8 mouse cellular contexts compared by ENCODE assay signal in the genomic region with DNA sequence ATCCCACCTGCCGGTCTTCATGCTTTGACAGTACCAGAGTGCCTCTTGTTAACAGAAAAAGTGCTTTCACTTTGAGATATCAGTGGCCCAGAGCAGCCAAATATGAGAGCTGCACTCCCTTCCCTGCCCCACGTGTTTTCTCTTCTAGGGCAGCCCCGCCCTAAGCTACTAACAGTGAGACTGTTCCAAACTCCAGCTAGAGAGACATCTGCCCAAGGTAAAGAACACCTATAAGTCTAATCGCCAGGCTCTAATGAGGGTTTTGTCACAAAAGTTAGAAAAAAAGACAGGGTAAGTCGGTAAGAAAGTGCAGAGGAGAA. TPM values are rescaled to one million over a fixed set of nuclear protein-coding genes. Genes with fewer than 3 reads are reported as not detected.
DNase-seq lines count a peak whose midpoint lies in the region; ATAC-seq and TF ChIP-seq lines count a peak whose summit lies in the region.

No protein-coding gene starts in this region.

- no peak for ATAC-seq in heart, embryonic 12.5 days (ENCODE audit: insufficient number of reproducible peaks, low FRiP score)
- ATAC-seq in activated CD4-positive, CD25-positive, alpha-beta regulatory T cell, adult 4 months = peak; percentile 66
- ATAC-seq in hindbrain, embryonic 13.5 days (ENCODE audit: low FRiP score) = no peak
- no peak for ATAC-seq in liver, postnatal 0 days

- TF ChIP-seq CTCF in liver, postnatal 0 days (IDR thresholded peaks at IDR 0.05; ENCODE audit: low read depth) = no peak

- H3K9ac ChIP-seq in heart, embryonic 12.5 days = no peak overlapping the region; the same call in 1 of the 2 replicates
- no peak overlapping the region for H3K9ac ChIP-seq in hindbrain, embryonic 13.5 days
- H3K9ac ChIP-seq in liver, postnatal 0 days (replicated peaks) = peak overlapping the region; percentile 27; the same call in 1 of the 2 replicates

- H3K4me2 ChIP-seq in heart, embryonic 12.5 days = peak overlapping the region; percentile 92
- H3K4me2 ChIP-seq in hindbrain, embryonic 13.5 days = peak overlapping the region; percentile 57
- peak overlapping the region; percentile 64 for H3K4me2 ChIP-seq in liver, postnatal 0 days (ENCODE audit: low read depth, low read length)

- TF ChIP-seq EP300 in liver, postnatal 0 days (IDR thresholded peaks at IDR 0.05; ENCODE audit: low read depth) = no peak

- no peaks in the 10 kb centered on the region for H3K27me3 ChIP-seq in heart, embryonic 12.5 days (replicated peaks)
- H3K27me3 ChIP-seq in hindbrain, embryonic 13.5 days = no peaks in the 10 kb centered on the region
- no peaks in the 10 kb centered on the region for H3K27me3 ChIP-seq in liver, postnatal 0 days (ENCODE audit: insufficient read depth, low read length)

- H3K9me3 ChIP-seq in heart, embryonic 12.5 days (replicated peaks) = peaks cover 19% of the 10 kb centered on the region
- H3K9me3 ChIP-seq in hindbrain, embryonic 13.5 days = peaks cover 9% of the 10 kb centered on the region; the same call in 1 of the 2 replicates
- 0 out of 2 replicates have a peak, but pooled peaks cover 5% of the 10 kb centered on the region for H3K9me3 ChIP-seq in liver, postnatal 0 days (ENCODE audit: low read length)

- H3K36me3 ChIP-seq in heart, embryonic 12.5 days = no peaks in the 10 kb centered on the region
- H3K36me3 ChIP-seq in hindbrain, embryonic 13.5 days = no peaks in the 10 kb centered on the region
- H3K36me3 ChIP-seq in liver, postnatal 0 days (replicated peaks; ENCODE audit: insufficient read depth, low read length) = no peaks in the 10 kb centered on the region

- peak overlapping the region; percentile 54 for H3K4me3 ChIP-seq in heart, embryonic 12.5 days
- no peak overlapping the region for H3K4me3 ChIP-seq in hindbrain, embryonic 13.5 days
- peak overlapping the region; percentile 27 for H3K4me3 ChIP-seq in liver, postnatal 0 days (ENCODE audit: low read depth, low read length)

- 0 out of 2 replicates have a peak, but pooled peaks cover 3% of the 10 kb centered on the region for H3K4me1 ChIP-seq in heart, embryonic 12.5 days (replicated peaks)
- H3K4me1 ChIP-seq in hindbrain, embryonic 13.5 days (replicated peaks) = peaks cover 8% of the 10 kb centered on the region
- peaks cover 5% of the 10 kb centered on the region; the same call in 1 of the 2 replicates for H3K4me1 ChIP-seq in liver, postnatal 0 days (ENCODE audit: insufficient read depth)

- DNase-seq in heart, adult 11 months = no peak
- DNase-seq in liver, postnatal 0 days = no peak
- no peak for DNase-seq in left cerebral cortex, adult 18-20 months (ENCODE audit: low spot score in 2 of 2)
- DNase-seq in adrenal gland, postnatal 14 days = no peak
- no peak for DNase-seq in kidney, postnatal 4 days

- H3K27ac ChIP-seq in heart, embryonic 12.5 days (ENCODE audit: poor library complexity, severe bottlenecking) = no peak overlapping the region
- H3K27ac ChIP-seq in hindbrain, embryonic 13.5 days = no peak overlapping the region
- no peak overlapping the region for H3K27ac ChIP-seq in liver, postnatal 0 days (ENCODE audit: low read depth)

- WGBS in heart, embryonic 12.5 days = 36% methylated on average over 5 of the region's 5 CpGs
- WGBS in hindbrain, embryonic 13.5 days = 51% methylated on average over 5 of the region's 5 CpGs
- 44% methylated on average over 5 of the region's 5 CpGs for WGBS in liver, postnatal 0 days (ENCODE audit: insufficient replicate concordance)

RNA-seq across cellular contexts. Expression of a gene that starts 19.7 kb away (rescaled TPM):
- not detected in 2 replicates for polyA plus RNA-seq in heart, embryonic 12.5 days (2016; fragmentation: Nextera tagmentation; extraction: Ambion mirVana)
- polyA plus RNA-seq in activated CD4-positive, CD25-positive, alpha-beta regulatory T cell, adult 4 months (2017; shearing (Covaris generic)) = not detected
- polyA plus RNA-seq in hindbrain, embryonic 13.5 days (2015; fragmentation: Nextera tagmentation; extraction: Ambion mirVana) = not detected in 2 replicates
- polyA plus RNA-seq in liver, postnatal 0 days (2015; fragmentation: Nextera tagmentation; extraction: Ambion mirVana) = not detected in 2 replicates
- total RNA-seq in left cerebral cortex, adult 18-20 months (2021) = not detected
- total RNA-seq in adrenal gland, postnatal 14 days (2021) = not detected in 2 replicates

RNA-seq across cellular contexts. Expression of a gene that starts 27.2 kb away (rescaled TPM):
- polyA plus RNA-seq in heart, embryonic 12.5 days (2016; fragmentation: Nextera tagmentation; extraction: Ambion mirVana) = 3.9 and 4.3 TPM in 2 replicates
- polyA plus RNA-seq in activated CD4-positive, CD25-positive, alpha-beta regulatory T cell, adult 4 months (2017; shearing (Covaris generic)) = 10 to 100 TPM; 10.9 to 13.3 TPM
- polyA plus RNA-seq in hindbrain, embryonic 13.5 days (2015; fragmentation: Nextera tagmentation; extraction: Ambion mirVana) = 3.1 and 4.2 TPM in 2 replicates
- polyA plus RNA-seq in liver, postnatal 0 days (2015; fragmentation: Nextera tagmentation; extraction: Ambion mirVana) = 2.0 and 2.1 TPM in 2 replicates
- 10 to 100 TPM; 24.6 to 28.3 TPM for total RNA-seq in left cerebral cortex, adult 18-20 months (2021)
- 28.0 and 36.7 TPM in 2 replicates for total RNA-seq in adrenal gland, postnatal 14 days (2021)

RNA-seq across cellular contexts. Expression of a gene that starts 27.6 kb away (rescaled TPM):
- polyA plus RNA-seq in heart, embryonic 12.5 days (2016; fragmentation: Nextera tagmentation; extraction: Ambion mirVana) = 146 and 159 TPM in 2 replicates
- polyA plus RNA-seq in activated CD4-positive, CD25-positive, alpha-beta regulatory T cell, adult 4 months (2017; shearing (Covaris generic)) = 100 to 1,000 TPM; 129 to 167 TPM
- polyA plus RNA-seq in hindbrain, embryonic 13.5 days (2015; fragmentation: Nextera tagmentation; extraction: Ambion mirVana) = 204 and 211 TPM in 2 replicates
- 113 and 123 TPM in 2 replicates for polyA plus RNA-seq in liver, postnatal 0 days (2015; fragmentation: Nextera tagmentation; extraction: Ambion mirVana)
- 100 to 1,000 TPM in 1 of 2 experiments, 10 to 100 TPM in 1; 95.3 to 104 TPM for total RNA-seq in left cerebral cortex, adult 18-20 months (2021)
- 133 and 139 TPM in 2 replicates for total RNA-seq in adrenal gland, postnatal 14 days (2021)
